Mouse (Mus musculus) layer of hippocampus, postnatal 14 days (tissue): Measurements from ENCODE around the gene Mdn1. TPM values are rescaled to one million over a fixed set of nuclear protein-coding genes. Genes with fewer than 3 reads are reported as not detected.

ENCODE experiments used
- DNase-seq, 2 experiments: peaks; one replicate each; pipeline ENCODE4 v3.0.0; 2021 to 2022; ENCODE audit warnings: low spot score in 2 of 2, mixed read lengths in 1 of 2
- total RNA-seq, 2 experiments: library from RNA; stranded (reverse); gene quantifications; 2 replicates each; pipeline ENCODE4 v1.2.3; 2021

Gene Mdn1
- total RNA-seq, 2 experiments from 2014 or later = 30.0 to 35.0 TPM

DNA sequence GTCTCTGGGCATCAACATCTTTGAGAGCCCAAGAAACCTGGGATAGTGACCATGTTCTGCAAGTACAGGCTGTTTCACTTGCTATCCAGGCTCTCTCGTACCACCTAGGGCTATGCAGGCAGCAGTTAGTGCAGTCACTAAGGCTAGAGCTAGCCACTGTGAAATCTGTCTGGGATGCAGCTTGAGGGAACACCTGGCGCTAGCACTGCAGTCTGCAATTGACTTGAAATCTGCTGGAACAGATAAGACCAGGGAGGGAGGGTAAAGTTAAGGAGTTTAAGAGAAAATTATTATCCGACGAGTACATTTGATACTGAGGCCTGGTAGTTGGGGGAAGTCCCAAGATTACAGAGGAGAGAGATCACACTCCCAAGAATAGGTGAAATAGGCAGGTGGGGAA, 123.1 kb downstream of the Mdn1 start:
- DNase-seq = no peak

DNA sequence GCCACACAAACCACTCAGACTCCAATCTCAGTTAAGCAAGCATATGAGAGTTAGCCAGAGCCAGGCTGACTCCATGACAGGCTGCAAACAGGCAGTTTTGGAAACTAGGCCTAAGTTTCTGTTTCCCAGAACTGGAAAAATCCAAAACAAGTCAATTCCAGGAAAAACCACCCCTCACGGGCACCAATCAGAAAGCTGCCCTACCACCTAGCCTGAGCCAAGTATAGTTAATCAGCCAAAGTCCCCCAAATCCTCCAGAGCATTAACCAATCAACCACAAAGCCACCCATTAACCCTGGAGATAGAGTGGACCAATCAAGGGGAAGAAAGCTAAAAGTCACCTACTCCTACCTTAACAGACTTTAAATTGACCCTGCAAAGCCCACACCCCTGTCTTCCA, 130.2 kb downstream of the Mdn1 start:
- DNase-seq = no peak

DNA sequence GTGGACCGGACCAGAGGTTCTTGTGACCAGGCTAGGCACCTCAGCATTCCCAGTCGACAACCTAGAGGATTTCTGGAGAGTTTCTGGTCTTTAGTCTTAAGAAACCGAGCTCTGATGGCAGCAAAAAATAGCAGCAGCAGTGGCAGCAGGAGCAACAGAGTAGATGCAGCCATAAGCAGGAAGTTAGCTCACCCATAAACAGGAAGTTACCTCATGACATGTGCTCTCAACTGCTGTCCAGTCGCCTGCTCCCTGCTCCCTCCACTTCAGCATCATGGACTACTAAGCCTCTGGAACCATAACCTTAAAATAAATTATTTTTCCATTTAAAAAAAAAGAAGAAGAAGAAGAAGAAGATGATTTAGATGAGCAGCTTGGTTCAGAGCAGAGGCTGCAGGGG, 132.1 kb downstream of the Mdn1 start:
- DNase-seq = no peak

DNA sequence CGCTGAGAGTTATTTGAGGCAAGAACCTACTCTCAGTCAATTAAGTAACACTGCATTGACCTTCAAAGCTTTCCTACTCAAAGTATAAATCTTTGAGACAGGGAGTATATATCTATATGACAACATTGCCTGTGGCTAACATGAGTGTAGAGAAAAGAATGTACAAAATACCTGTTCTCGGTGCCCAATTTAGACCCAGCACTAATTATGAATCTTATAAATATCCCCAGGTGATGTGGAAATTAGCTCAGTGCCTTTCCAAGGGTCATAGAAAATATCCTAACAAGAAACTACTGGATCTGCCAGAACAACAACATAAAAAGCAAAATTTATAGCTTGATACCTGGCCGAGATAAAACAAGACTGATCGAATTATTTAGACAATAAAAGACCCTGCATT, 142.1 kb downstream of the Mdn1 start:
- DNase-seq = no peak

DNA sequence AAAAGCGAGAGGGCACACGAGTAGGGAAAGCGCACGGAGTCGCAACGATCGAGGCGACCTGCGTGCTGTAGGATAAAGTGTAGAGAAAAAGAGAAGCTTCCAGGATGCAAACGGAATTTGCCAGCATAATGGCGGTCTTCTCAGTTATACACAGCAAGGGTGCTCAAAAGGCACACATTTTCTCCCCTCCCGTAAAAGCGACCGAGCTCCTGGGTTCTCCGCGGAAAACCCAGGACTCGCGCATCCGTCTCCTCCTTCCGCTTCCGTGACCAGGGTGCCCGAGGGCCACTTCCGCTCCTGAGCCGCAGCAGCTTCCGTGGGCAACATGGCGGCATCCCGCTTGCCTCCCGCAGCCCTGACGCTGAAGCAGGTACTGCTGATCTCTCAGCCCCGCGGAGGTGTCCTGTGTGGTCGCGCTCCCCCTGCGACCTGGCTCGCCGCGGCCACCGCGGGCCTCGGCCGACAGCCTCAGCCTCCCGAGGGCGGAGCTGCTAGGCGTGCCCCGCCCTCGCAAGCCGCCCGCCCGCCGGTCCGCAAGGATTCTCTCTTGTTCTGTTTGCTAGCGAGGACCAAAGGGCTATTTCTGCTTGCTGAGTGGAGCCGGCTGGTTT, 143.2 kb downstream of the Mdn1 start, which contains the start of gene Lyrm2:
Lyrm2 (plus strand) TSS at position 288 of the 611 bp plus-strand sequence.
- DNase-seq = peak; percentile 80 to 84

DNA sequence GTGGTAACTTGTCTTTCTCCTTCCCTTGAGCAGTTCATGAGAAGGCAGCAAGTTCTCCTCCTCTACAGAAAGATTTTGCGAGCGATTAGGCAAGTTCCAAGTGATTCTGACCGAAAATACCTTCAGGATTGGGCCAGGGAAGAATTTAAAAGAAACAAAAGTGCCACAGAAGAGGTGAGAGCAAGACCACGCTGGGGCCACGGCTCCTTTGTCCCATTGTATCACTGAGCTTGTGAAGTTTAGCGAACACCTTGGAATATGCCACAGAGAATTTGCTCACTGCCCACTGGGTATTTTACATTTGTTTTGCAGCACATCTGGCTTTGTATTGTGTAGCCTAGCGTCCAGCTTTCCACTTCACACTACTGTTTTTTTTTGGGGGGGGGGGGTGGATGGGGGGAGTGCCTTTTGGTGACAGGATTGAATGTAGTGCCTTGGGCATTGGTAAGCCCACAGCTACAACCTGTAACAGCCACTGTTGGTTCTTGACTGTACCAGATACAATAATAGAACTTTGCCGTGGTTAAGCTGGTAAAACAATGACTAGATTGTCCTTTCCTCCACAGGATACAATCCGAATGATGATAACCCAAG, 143.8 kb downstream of the Mdn1 start:
- DNase-seq = no peak

DNA sequence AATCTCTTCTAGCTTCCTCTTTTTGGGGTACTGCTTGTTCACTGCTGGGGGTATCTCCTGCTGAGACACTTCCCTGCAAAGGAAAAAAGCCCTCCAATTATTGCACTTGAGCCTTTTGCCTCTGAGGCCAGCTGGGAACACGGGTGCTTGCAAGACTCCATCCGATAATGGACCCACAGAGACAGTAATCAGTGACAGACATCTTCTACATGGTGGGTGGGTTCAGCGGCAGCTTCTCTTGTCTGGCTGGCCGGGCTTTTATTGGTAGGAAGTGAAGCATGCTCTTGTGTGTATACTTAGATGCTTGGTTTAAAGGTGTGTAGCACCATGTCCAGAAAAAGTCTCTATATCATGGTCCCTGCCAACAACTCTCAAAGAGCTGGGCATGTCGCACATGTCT, 160.6 kb downstream of the Mdn1 start:
- no peak for DNase-seq

DNA sequence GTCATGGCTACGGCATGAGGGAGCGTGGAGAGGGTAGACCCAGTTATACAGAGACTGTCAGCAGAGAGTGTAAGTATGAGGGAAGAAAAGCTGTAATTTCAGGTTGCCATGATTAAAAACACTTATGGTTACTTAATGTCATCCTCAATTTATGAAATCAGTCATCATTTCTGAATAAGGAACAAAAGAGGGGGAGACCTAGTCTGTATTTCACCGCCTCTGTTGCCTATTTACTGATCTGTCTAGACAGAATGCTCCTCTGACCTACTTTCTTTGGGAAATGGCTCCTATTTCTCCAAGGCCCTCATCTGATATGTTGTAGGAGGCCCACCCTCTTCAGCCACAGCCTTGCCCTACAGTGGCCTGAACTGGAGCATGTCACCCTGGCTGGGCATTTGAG, 163.8 kb downstream of the Mdn1 start:
- DNase-seq = no peak

DNA sequence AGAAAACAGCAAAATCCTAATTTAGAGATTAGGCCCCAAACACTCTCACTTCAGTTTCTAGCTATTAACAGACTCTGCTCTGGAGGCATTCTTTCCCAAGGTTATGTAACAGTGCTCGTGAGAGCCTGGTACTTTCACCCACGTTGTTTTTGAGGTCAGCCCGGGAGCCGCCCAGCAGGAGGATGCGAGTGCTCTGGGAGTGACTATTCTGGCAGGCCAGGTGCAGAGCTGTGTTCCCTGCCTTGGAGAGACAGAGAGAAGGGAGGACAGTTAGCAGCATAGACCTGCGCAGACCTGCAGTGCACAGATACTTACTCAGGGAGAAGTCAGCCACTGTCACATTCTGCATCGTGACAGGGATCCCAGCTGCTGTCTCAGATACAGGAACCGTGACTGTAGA, 167.3 kb downstream of the Mdn1 start:
- no peak for DNase-seq

Other genes starting within 250 kb of the Mdn1 start
- not detected for gene Gja10, start 54.4 kb upstream of the Mdn1 start, total RNA-seq
- gene Casp8ap2, start 41.7 kb upstream of the Mdn1 start, total RNA-seq = 10 to 100 TPM in 1 of 2 experiments, 1 to 10 TPM in 1; 9.7 to 10.1 TPM
- gene Lyrm2, start 143.1 kb downstream of the Mdn1 start, total RNA-seq = 10 to 100 TPM; 38.7 to 41.5 TPM